18 mouse cellular contexts compared by ENCODE assay signal in genomic region chrX:37903727-37904126, GRCm38 (mm10). TPM values are rescaled to one million over a fixed set of nuclear protein-coding genes. Genes with fewer than 3 reads are reported as not detected.
DNase-seq lines count a peak whose midpoint lies in the region; ATAC-seq and TF ChIP-seq lines count a peak whose summit lies in the region.
"Had no signal": no experiment of that assay in that cellular context is flagged by ENCODE, and none has a peak within 500 bp of the region (broad histone marks: within the 10 kb centered on the region; RNA-seq: fewer than 3 reads in every experiment).

No protein-coding gene starts in this region.

- no peak overlapping the region for H3K4me2 ChIP-seq in forebrain, postnatal 0 days (ENCODE audit: low read depth)
- no peak overlapping the region for H3K4me2 ChIP-seq in forebrain, embryonic 13.5 days
- no peak overlapping the region for H3K4me2 ChIP-seq in CH12.LX (ENCODE audit: insufficient read depth, low read depth, poor library complexity, severe bottlenecking)
- no peak overlapping the region for H3K4me2 ChIP-seq in embryonic facial prominence, embryonic 11.5 days (ENCODE audit: low read depth, low read length)
- no peak overlapping the region for H3K4me2 ChIP-seq in midbrain, embryonic 15.5 days
- H3K4me2 ChIP-seq: embryonic facial prominence, embryonic 12.5 days; liver, embryonic 13.5 days; stomach, embryonic 15.5 days had no signal

- H3K9ac ChIP-seq in forebrain, postnatal 0 days, result no peak overlapping the region
- H3K9ac ChIP-seq in forebrain, embryonic 13.5 days, result no peak overlapping the region
- no peak overlapping the region for H3K9ac ChIP-seq in CH12.LX (ENCODE audit: insufficient read depth, low read depth)
- no peak overlapping the region for H3K9ac ChIP-seq in embryonic facial prominence, embryonic 11.5 days (replicated peaks; ENCODE audit: low read length)
- H3K9ac ChIP-seq in midbrain, embryonic 15.5 days, result no peak overlapping the region
- H3K9ac ChIP-seq: embryonic facial prominence, embryonic 12.5 days; liver, embryonic 13.5 days; stomach, embryonic 15.5 days had no signal

- no peak for ATAC-seq in forebrain, postnatal 0 days
- ATAC-seq in forebrain, embryonic 13.5 days, result no peak
- ATAC-seq in embryonic facial prominence, embryonic 11.5 days (replicated peaks; ENCODE audit: insufficient number of reproducible peaks, low FRiP score, low TSS enrichment, low read depth), result no peak
- ATAC-seq in midbrain, embryonic 15.5 days (replicated peaks), result no peak
- ATAC-seq: CD4-positive, CD25-positive, alpha-beta regulatory T cell, adult 4 months; forebrain, embryonic 14.5 days had no signal

- no peaks in the 10 kb centered on the region for H3K79me2 ChIP-seq in CH12.LX (replicated peaks; ENCODE audit: control insufficient read depth, extremely low read depth, insufficient read depth, poor library complexity, severe bottlenecking)

- no peak overlapping the region for H3K4me3 ChIP-seq in forebrain, postnatal 0 days (ENCODE audit: low read depth, low read length)
- no peak overlapping the region for H3K4me3 ChIP-seq in forebrain, embryonic 13.5 days
- H3K4me3 ChIP-seq in CH12.LX (replicated peaks in 1 of 3; ENCODE audit: low read depth in 2 of 3, low read length in 2 of 3, poor library complexity in 1 of 3), result no peak overlapping the region
- no peak overlapping the region for H3K4me3 ChIP-seq in embryonic facial prominence, embryonic 11.5 days (ENCODE audit: low read depth, low read length)
- no peak overlapping the region for H3K4me3 ChIP-seq in midbrain, embryonic 15.5 days
- H3K4me3 ChIP-seq: embryonic facial prominence, embryonic 12.5 days; liver, embryonic 13.5 days; myocyte; stomach, embryonic 15.5 days had no signal

- H3K27ac ChIP-seq in forebrain, postnatal 0 days (ENCODE audit: low read depth, low read length), result no peak overlapping the region
- H3K27ac ChIP-seq in forebrain, embryonic 13.5 days, result no peak overlapping the region
- no peak overlapping the region for H3K27ac ChIP-seq in CH12.LX (ENCODE audit: insufficient read depth, low read depth)
- no peak overlapping the region for H3K27ac ChIP-seq in embryonic facial prominence, embryonic 11.5 days (replicated peaks; ENCODE audit: low read depth, low read length)
- no peak overlapping the region for H3K27ac ChIP-seq in midbrain, embryonic 15.5 days
- H3K27ac ChIP-seq: embryonic facial prominence, embryonic 12.5 days; liver, embryonic 13.5 days; stomach, embryonic 15.5 days had no signal

- TF ChIP-seq CTCF in forebrain, postnatal 0 days (IDR thresholded peaks at IDR 0.05; ENCODE audit: low read depth), result peak; percentile 17; the same call in 1 of the 2 replicates
- peak in 1 of 2 experiments; percentile 47; a peak in 2 of 4 replicates for TF ChIP-seq CTCF in CH12.LX (conservative IDR thresholded peaks at IDR 0.05 in 1 of 2, IDR thresholded peaks at IDR 0.05 in 1 of 2; ENCODE audit: low read depth in 2 of 2, low read length in 2 of 2)

- no peaks in the 10 kb centered on the region for H3K4me1 ChIP-seq in forebrain, postnatal 0 days (ENCODE audit: insufficient read depth)
- H3K4me1 ChIP-seq in forebrain, embryonic 13.5 days, result no peaks in the 10 kb centered on the region
- H3K4me1 ChIP-seq in CH12.LX (ENCODE audit: control insufficient read depth in 1 of 2, insufficient read depth in 2 of 2), result no peaks in the 10 kb centered on the region
- no peaks in the 10 kb centered on the region for H3K4me1 ChIP-seq in embryonic facial prominence, embryonic 11.5 days (ENCODE audit: control insufficient read depth, insufficient read depth, low read length)
- no peaks in the 10 kb centered on the region for H3K4me1 ChIP-seq in midbrain, embryonic 15.5 days
- H3K4me1 ChIP-seq: embryonic facial prominence, embryonic 12.5 days; liver, embryonic 13.5 days; stomach, embryonic 15.5 days had no signal

- dilution Hi-C loops in CH12.LX (cut with MboI; ENCODE audit: extremely low pct_ligation_motif_present, extremely low pct_unique_long_range_greater_than_20kb, low sequenced_read_pairs), result no loop called here

- TF ChIP-seq POLR2A in CH12.LX (IDR thresholded peaks at IDR 0.05; ENCODE audit: low read depth, low read length), result no peak

- peak; percentile 39 for TF ChIP-seq RAD21 in CH12.LX (IDR thresholded peaks at IDR 0.05; ENCODE audit: low read depth, low read length)

- H3K27me3 ChIP-seq in forebrain, postnatal 0 days (ENCODE audit: insufficient read depth, low read length), result no peaks in the 10 kb centered on the region
- no peaks in the 10 kb centered on the region for H3K27me3 ChIP-seq in forebrain, embryonic 13.5 days
- no peaks in the 10 kb centered on the region for H3K27me3 ChIP-seq in CH12.LX (replicated peaks)
- H3K27me3 ChIP-seq in embryonic facial prominence, embryonic 11.5 days (ENCODE audit: control insufficient read depth, insufficient read depth, low read length), result no peaks in the 10 kb centered on the region
- no peaks in the 10 kb centered on the region for H3K27me3 ChIP-seq in midbrain, embryonic 15.5 days (replicated peaks)
- H3K27me3 ChIP-seq: embryonic facial prominence, embryonic 12.5 days; liver, embryonic 13.5 days; stomach, embryonic 15.5 days had no signal

- no peak for TF ChIP-seq EP300 in CH12.LX (IDR thresholded peaks at IDR 0.05; ENCODE audit: low read length)

- DNase-seq in forebrain, postnatal 0 days, result no peak
- DNase-seq in kidney, postnatal 4 days, result peak; percentile 3 to 4
- no peak for DNase-seq in kidney, adult 11 months
- peak; percentile 1 for DNase-seq in CH12.LX (ENCODE audit: extremely low read depth)
- peak; percentile 1 for DNase-seq in embryonic facial prominence, embryonic 11.5 days (ENCODE audit: low spot score)
- no peak for DNase-seq in spleen, postnatal 10 days (ENCODE audit: low spot score in 2 of 2)
- DNase-seq: gastrocnemius, postnatal 14 days; liver, embryonic 13.5 days had no signal

- no peaks in the 10 kb centered on the region for H3K36me3 ChIP-seq in forebrain, postnatal 0 days (ENCODE audit: insufficient read depth)
- no peaks in the 10 kb centered on the region for H3K36me3 ChIP-seq in forebrain, embryonic 13.5 days (ENCODE audit: poor library complexity, severe bottlenecking)
- no peaks in the 10 kb centered on the region for H3K36me3 ChIP-seq in CH12.LX (replicated peaks in 1 of 2; ENCODE audit: control insufficient read depth in 1 of 2, insufficient read depth in 1 of 2, low read length in 1 of 2)
- H3K36me3 ChIP-seq in embryonic facial prominence, embryonic 11.5 days (replicated peaks; ENCODE audit: control insufficient read depth, insufficient read depth, low read depth, low read length), result no peaks in the 10 kb centered on the region
- no peaks in the 10 kb centered on the region for H3K36me3 ChIP-seq in midbrain, embryonic 15.5 days (replicated peaks)
- H3K36me3 ChIP-seq: embryonic facial prominence, embryonic 12.5 days; liver, embryonic 13.5 days; stomach, embryonic 15.5 days had no signal

- WGBS in forebrain, postnatal 0 days, result 79% methylated on average over 5 of the region's 5 CpGs
- WGBS in forebrain, embryonic 13.5 days, result 75% methylated on average over 5 of the region's 5 CpGs
- WGBS in embryonic facial prominence, embryonic 11.5 days, result 69% methylated on average over 5 of the region's 5 CpGs
- WGBS in midbrain, embryonic 15.5 days, result 75% methylated on average over 5 of the region's 5 CpGs

- no peaks in the 10 kb centered on the region for H3K9me3 ChIP-seq in forebrain, postnatal 0 days (ENCODE audit: low read length)
- no peaks in the 10 kb centered on the region for H3K9me3 ChIP-seq in forebrain, embryonic 13.5 days (replicated peaks)
- H3K9me3 ChIP-seq in CH12.LX (replicated peaks; ENCODE audit: low read length), result no peaks in the 10 kb centered on the region
- no peaks in the 10 kb centered on the region for H3K9me3 ChIP-seq in embryonic facial prominence, embryonic 11.5 days (replicated peaks; ENCODE audit: control insufficient read depth, low read length)
- H3K9me3 ChIP-seq in midbrain, embryonic 15.5 days, result no peaks in the 10 kb centered on the region
- H3K9me3 ChIP-seq: embryonic facial prominence, embryonic 12.5 days; liver, embryonic 13.5 days; stomach, embryonic 15.5 days had no signal

- in situ Hi-C loops in CH12.LX (cut with MboI; ENCODE audit: low pct_ligation_motif_present, low pct_unique_long_range_greater_than_20kb, low sequenced_read_pairs), result loop anchor here (10.0 kb wide), 1 partner anchor 81 kb away; no protein-coding TSS in a partner anchor

TF ChIP-seq in CH12.LX, 34 proteins besides CTCF, POLR2A, EP300 and RAD21 (continues in another document):
- TF ChIP-seq TCF12 (IDR thresholded peaks at IDR 0.05; ENCODE audit: low read depth, low read length) (no peak), ELF1 (IDR thresholded peaks at IDR 0.05; ENCODE audit: low read depth, low read length) (no peak)

RNA-seq across cellular contexts. Expression of gene Rhox9, which starts 2.2 kb away (rescaled TPM):
- not detected in 2 replicates for total RNA-seq in forebrain, postnatal 0 days (2014; rRNA removed)
- polyA plus RNA-seq in forebrain, postnatal 0 days (2015; fragmentation: Nextera tagmentation; extraction: Ambion mirVana), result not detected in 2 replicates
- not detected in 2 replicates for polyA plus RNA-seq in forebrain, embryonic 13.5 days (2015; fragmentation: Nextera tagmentation; extraction: Ambion mirVana)
- total RNA-seq in CH12.LX (2012; rRNA removed) (not detected in 2 replicates), CH12.LX (2014; rRNA removed) (not detected in 2 replicates)
- not detected in 2 replicates for polyA plus RNA-seq in CH12.LX (2012; ENCODE audit: insufficient read length, low read depth)
- not detected in 2 replicates for polyA plus RNA-seq in embryonic facial prominence, embryonic 11.5 days (2014; fragmentation: Nextera tagmentation; extraction: Ambion mirVana)
- not detected in 2 replicates for polyA plus RNA-seq in midbrain, embryonic 15.5 days (2015; fragmentation: Nextera tagmentation; extraction: Ambion mirVana)
- total RNA-seq: gastrocnemius, postnatal 14 days; heart, postnatal 25 days; left cerebral cortex, postnatal 10 days; megakaryocyte, adult 5-6 weeks had no signal
- polyA plus RNA-seq: CD4-positive, CD25-positive, alpha-beta regulatory T cell, adult 4 months; embryonic facial prominence, embryonic 12.5 days; forebrain, embryonic 14.5 days; liver, embryonic 13.5 days; myocyte; stomach, embryonic 15.5 days had no signal

RNA-seq across cellular contexts. Expression of gene Rhox7b, which starts 6.7 kb away (rescaled TPM):
- not detected in 2 replicates for total RNA-seq in forebrain, postnatal 0 days (2014; rRNA removed)
- polyA plus RNA-seq in forebrain, postnatal 0 days (2015; fragmentation: Nextera tagmentation; extraction: Ambion mirVana), result not detected in 2 replicates
- polyA plus RNA-seq in forebrain, embryonic 13.5 days (2015; fragmentation: Nextera tagmentation; extraction: Ambion mirVana), result not detected in 2 replicates
- total RNA-seq in CH12.LX (2012; rRNA removed) (not detected in 2 replicates), CH12.LX (2014; rRNA removed) (not detected in 2 replicates)
- not detected in 2 replicates for polyA plus RNA-seq in CH12.LX (2012; ENCODE audit: insufficient read length, low read depth)
- not detected in 2 replicates for polyA plus RNA-seq in embryonic facial prominence, embryonic 11.5 days (2014; fragmentation: Nextera tagmentation; extraction: Ambion mirVana)
- polyA plus RNA-seq in midbrain, embryonic 15.5 days (2015; fragmentation: Nextera tagmentation; extraction: Ambion mirVana), result not detected in 2 replicates
- total RNA-seq: gastrocnemius, postnatal 14 days; heart, postnatal 25 days; left cerebral cortex, postnatal 10 days; megakaryocyte, adult 5-6 weeks had no signal
- polyA plus RNA-seq: CD4-positive, CD25-positive, alpha-beta regulatory T cell, adult 4 months; embryonic facial prominence, embryonic 12.5 days; forebrain, embryonic 14.5 days; liver, embryonic 13.5 days; myocyte; stomach, embryonic 15.5 days had no signal

RNA-seq across cellular contexts. Expression of gene Rhox8, which starts 25.0 kb away (rescaled TPM):
- not detected in 2 replicates for total RNA-seq in forebrain, postnatal 0 days (2014; rRNA removed)
- not detected in 2 replicates for polyA plus RNA-seq in forebrain, postnatal 0 days (2015; fragmentation: Nextera tagmentation; extraction: Ambion mirVana)
- polyA plus RNA-seq in forebrain, embryonic 13.5 days (2015; fragmentation: Nextera tagmentation; extraction: Ambion mirVana), result 0.24 TPM in 1 of 2 replicates, not detected in the other
- total RNA-seq in CH12.LX (2012; rRNA removed) (not detected in 2 replicates), CH12.LX (2014; rRNA removed) (not detected in 2 replicates)
- 0.31 TPM in 1 of 2 replicates, not detected in the other for polyA plus RNA-seq in CH12.LX (2012; ENCODE audit: insufficient read length, low read depth)
- polyA plus RNA-seq in embryonic facial prominence, embryonic 11.5 days (2014; fragmentation: Nextera tagmentation; extraction: Ambion mirVana), result not detected in 2 replicates
- not detected in 2 replicates for polyA plus RNA-seq in midbrain, embryonic 15.5 days (2015; fragmentation: Nextera tagmentation; extraction: Ambion mirVana)
- total RNA-seq: gastrocnemius, postnatal 14 days; heart, postnatal 25 days; left cerebral cortex, postnatal 10 days had no signal
- polyA plus RNA-seq: embryonic facial prominence, embryonic 12.5 days; forebrain, embryonic 14.5 days; liver, embryonic 13.5 days; myocyte; stomach, embryonic 15.5 days had no signal

Comparison
In these comparisons a context has a peak if more than half of its experiments do, and no peak if none do; other contexts are left out.
1. DNase-seq: peak in kidney, postnatal 4 days (2 of 2), CH12.LX (single experiment) and embryonic facial prominence, embryonic 11.5 days (single experiment); none in forebrain, postnatal 0 days (single experiment), kidney, adult 11 months (single experiment) and spleen, postnatal 10 days (0 of 2).